Mouse (Mus musculus) cerebellum, adult 9-10 months (tissue): ENCODE data around the gene Klk1b22.
"Not testable (repeated sequence)": the region's sequence is repeated elsewhere in the genome, so short reads cannot be mapped to it uniquely, and the experiment has no call there.

Experiments
- DNase-seq: peaks from one replicate; pipeline ENCODE4 v3.0.0; 2022

Gene Klk1b22

GRCm38 (mm10) chr7:44112373-44112772, at the start of gene Klk1b22:
TSS of gene Klk1b22 (plus strand) at chr7:44112673.
- no peak for DNase-seq

GRCm38 (mm10) chr7:44072117-44072516, 40.4 kb upstream of the Klk1b22 start:
- DNase-seq: no peak

- DNase-seq: no peak
Measured at GRCm38 (mm10) chr7:44077703-44078102, 34.8 kb upstream of the Klk1b22 start.

GRCm38 (mm10) chr7:44096111-44096510, 16.4 kb upstream of the Klk1b22 start:
- no peak for DNase-seq

- not testable (repeated sequence) for DNase-seq
Measured at GRCm38 (mm10) chr7:44102028-44102427, 10.4 kb upstream of the Klk1b22 start, which contains the start of gene Klk1b21. TSS of gene Klk1b21 (plus strand) at chr7:44102328.

GRCm38 (mm10) chr7:44123445-44123844, 11.0 kb downstream of the Klk1b22 start:
- DNase-seq: no peak

DNA sequence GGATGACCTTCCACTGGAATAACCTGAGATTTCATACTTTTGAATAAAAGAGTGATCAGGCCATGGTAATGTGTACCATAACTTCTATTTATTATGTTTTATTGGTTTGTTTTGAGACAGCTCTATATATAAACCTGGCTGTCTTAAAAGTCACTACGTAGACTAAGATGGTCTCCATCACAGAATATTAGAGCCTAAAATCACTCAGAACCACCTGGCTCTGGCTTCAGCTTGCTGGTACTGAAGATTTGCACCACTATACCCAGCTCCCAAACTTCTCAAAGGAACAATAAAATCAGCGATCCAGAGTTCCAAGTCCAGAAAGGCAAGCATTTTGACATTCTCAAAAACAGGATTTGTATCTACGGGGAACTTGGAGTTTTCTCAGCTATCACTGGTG, 24.0 kb downstream of the Klk1b22 start, which contains the start of gene Klk1b16:
Klk1b16 (plus strand) TSS at position 301 of the 400 bp plus-strand sequence.
- no peak for DNase-seq
